Mouse (Mus musculus) midbrain, embryonic 11.5 days (tissue): ENCODE results near the gene Ddit4. TPM values are rescaled to one million over a fixed set of nuclear protein-coding genes. Genes with fewer than 3 reads are reported as not detected.

Source experiments
- polyA plus RNA-seq: library from polyadenylated mRNA; unstranded; fragments of >200 nt; fragmentation: Nextera tagmentation; extraction: Ambion mirVana; gene quantifications from 2 replicates; pipeline ENCODE4 v1.2.1, GENCODE M21; 2014

Ddit4 gene
- polyA plus RNA-seq, 1 experiment from 2014 or later, result 4.5 TPM

Other genes with a start within 250 kb of the Ddit4 start
- gene Micu1, start 249.4 kb downstream of the Ddit4 start, polyA plus RNA-seq, result 56.1 and 57.0 TPM in 2 replicates
- gene Dnajb12, start 72.3 kb downstream of the Ddit4 start, polyA plus RNA-seq, result 21.0 and 22.4 TPM in 2 replicates
- gene Ascc1, start 51.0 kb upstream of the Ddit4 start, polyA plus RNA-seq, result 42.5 and 43.6 TPM in 2 replicates
- gene Anapc16, start 51.3 kb upstream of the Ddit4 start, polyA plus RNA-seq, result 87.2 and 98.5 TPM in 2 replicates
- 11.2 and 12.2 TPM in 2 replicates for gene Spock2, start 154.4 kb upstream of the Ddit4 start, polyA plus RNA-seq